Mouse (Mus musculus): ENCODE data around the gene Scgb1b11.
"Not testable (repeated sequence)": the region's sequence is repeated elsewhere in the genome, so short reads cannot be mapped to it uniquely, and the experiment has no call there.

The Scgb1b11 gene

DNA sequence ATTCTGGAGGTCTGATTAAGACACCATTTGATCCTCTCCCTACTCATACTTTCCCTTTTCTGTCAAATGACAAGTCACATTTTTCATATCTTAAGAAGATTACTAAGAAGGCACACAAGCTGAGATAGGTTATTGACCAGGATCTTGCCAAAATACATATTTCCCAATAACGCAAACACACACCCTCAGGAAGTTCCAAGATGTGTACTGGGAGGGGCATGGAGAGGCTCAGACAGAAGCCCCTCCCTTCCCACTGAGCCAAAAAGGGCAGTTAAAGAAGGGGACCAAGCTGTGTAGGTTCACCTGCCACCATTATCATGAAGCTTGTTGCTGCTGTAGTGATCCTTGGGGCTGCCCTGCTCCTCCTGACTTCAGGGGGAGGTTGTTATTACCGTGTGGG lies at the start of gene Scgb1b11:
Scgb1b11 (plus strand) TSS at position 301 of the 400 bp plus-strand sequence.
- DNase-seq (ENCODE audit: low spot score in 2 of 2): not testable (repeated sequence)

GRCm38 (mm10) chr7:32211045-32211444 lies 11.6 kb upstream of the Scgb1b11 start, which contains the start of gene Scgb2b11:
Gene Scgb2b11 (minus strand): TSS chr7:32211145.
- not testable (repeated sequence) for DNase-seq (ENCODE audit: low spot score in 2 of 2)
